25 mouse cellular contexts compared by ENCODE assay signal in genomic region chr4:127300503-127300902, GRCm38 (mm10). TPM values are rescaled to one million over a fixed set of nuclear protein-coding genes. Genes with fewer than 3 reads are reported as not detected.
A peak's percentile ranks its signal among the peaks of the same experiment; 100 is the strongest.
DNase-seq lines count a peak whose midpoint lies in the region; ATAC-seq and TF ChIP-seq lines count a peak whose summit lies in the region.
"Had no signal": no experiment of that assay in that cellular context is flagged by ENCODE, and none has a peak within 500 bp of the region (broad histone marks: within the 10 kb centered on the region; RNA-seq: fewer than 3 reads in every experiment).

No protein-coding gene starts in this region.

- no peaks in the 10 kb centered on the region for H3K79me2 ChIP-seq in myocyte (ENCODE audit: control insufficient read depth, insufficient read depth)

- no peak overlapping the region for H3K27ac ChIP-seq in limb, embryonic 14.5 days (replicated peaks; ENCODE audit: low read depth, low read length)
- no peak overlapping the region for H3K27ac ChIP-seq in limb, embryonic 10.5 days
- H3K27ac ChIP-seq: embryonic facial prominence, embryonic 12.5 days; embryonic facial prominence, embryonic 15.5 days; forebrain, embryonic 10.5 days; forebrain, embryonic 12.5 days had no signal

- DNase-seq in limb, embryonic 14.5 days (ENCODE audit: low spot score): peak; percentile 20
- no peak for DNase-seq in limb, embryonic 10.5 days (ENCODE audit: low spot score)
- peak; percentile 24 for DNase-seq in brain, adult 2 months (ENCODE audit: low read depth, low spot score)
- DNase-seq in layer of hippocampus, adult 11-12 months (ENCODE audit: low spot score): no peak
- DNase-seq: adrenal gland, adult 8-10 months; adrenal gland, postnatal 14 days; adrenal gland, postnatal 36 days; cerebellum, adult 11 months; cerebellum, adult 18-20 months; cerebellum, adult 8-10 months; cerebellum, adult 9-11 months; cerebellum, postnatal 14 days; cerebellum, postnatal 36 days; embryo, embryonic 11 days had no signal

- H3K9me3 ChIP-seq in limb, embryonic 14.5 days (ENCODE audit: control insufficient read depth, low read length): no peaks in the 10 kb centered on the region
- no peaks in the 10 kb centered on the region for H3K9me3 ChIP-seq in limb, embryonic 10.5 days (replicated peaks)
- H3K9me3 ChIP-seq: embryonic facial prominence, embryonic 12.5 days; embryonic facial prominence, embryonic 15.5 days; forebrain, embryonic 10.5 days; forebrain, embryonic 12.5 days had no signal

- H3K36me3 ChIP-seq in limb, embryonic 14.5 days (ENCODE audit: control insufficient read depth, insufficient read depth, low read length): no peaks in the 10 kb centered on the region
- H3K36me3 ChIP-seq in limb, embryonic 10.5 days: no peaks in the 10 kb centered on the region
- H3K36me3 ChIP-seq in myocyte (ENCODE audit: control insufficient read depth, insufficient read depth): no peaks in the 10 kb centered on the region
- H3K36me3 ChIP-seq: embryonic facial prominence, embryonic 12.5 days; embryonic facial prominence, embryonic 15.5 days; forebrain, embryonic 10.5 days; forebrain, embryonic 12.5 days had no signal

- WGBS in limb, embryonic 14.5 days: 62% methylated on average over 5 of the region's 5 CpGs
- 81% methylated on average over 5 of the region's 5 CpGs for whole genome bisulfite sequencing in limb, embryonic 10.5 days

- no peak overlapping the region for H3K4me2 ChIP-seq in limb, embryonic 14.5 days (replicated peaks; ENCODE audit: low read depth, low read length, severe bottlenecking)
- no peak overlapping the region for H3K4me2 ChIP-seq in myocyte (ENCODE audit: low read depth)
- H3K4me2 ChIP-seq: embryonic facial prominence, embryonic 12.5 days; embryonic facial prominence, embryonic 15.5 days; forebrain, embryonic 12.5 days had no signal

- H3ac ChIP-seq in myocyte (ENCODE audit: control insufficient read depth, insufficient read length): no peak overlapping the region

- no peaks in the 10 kb centered on the region for H3K4me1 ChIP-seq in limb, embryonic 14.5 days (ENCODE audit: control insufficient read depth, insufficient read depth, low read length)
- H3K4me1 ChIP-seq in limb, embryonic 10.5 days: no peaks in the 10 kb centered on the region
- H3K4me1 ChIP-seq: embryonic facial prominence, embryonic 12.5 days; embryonic facial prominence, embryonic 15.5 days; forebrain, embryonic 10.5 days; forebrain, embryonic 12.5 days had no signal

- TF ChIP-seq POLR2A in limb, embryonic 14.5 days (IDR thresholded peaks at IDR 0.05; ENCODE audit: borderline replicate concordance, extremely low read depth, insufficient read depth, insufficient read length): no peak
- no peak for TF ChIP-seq POLR2A in myocyte (IDR thresholded peaks at IDR 0.05; ENCODE audit: insufficient read length, low read depth)

- H3K4me3 ChIP-seq in limb, embryonic 14.5 days (replicated peaks; ENCODE audit: low read length): no peak overlapping the region
- H3K4me3 ChIP-seq in limb, embryonic 10.5 days: no peak overlapping the region
- H3K4me3 ChIP-seq in myocyte: no peak overlapping the region
- H3K4me3 ChIP-seq: embryonic facial prominence, embryonic 12.5 days; embryonic facial prominence, embryonic 15.5 days; erythroblast, embryonic 14.5 days; forebrain, embryonic 10.5 days; forebrain, embryonic 12.5 days had no signal

- 0 out of 2 replicates have a peak, but pooled peaks have one; percentile 37 for ATAC-seq in limb, embryonic 14.5 days (ENCODE audit: low FRiP score, low read depth)
- ATAC-seq: activated CD4-positive, CD25-positive, alpha-beta regulatory T cell, adult 4 months; forebrain, embryonic 14.5 days; forebrain, embryonic 16.5 days; Patski had no signal

- no peak overlapping the region for H3K9ac ChIP-seq in limb, embryonic 14.5 days (ENCODE audit: low read depth, low read length, severe bottlenecking)
- H3K9ac ChIP-seq: embryonic facial prominence, embryonic 12.5 days; embryonic facial prominence, embryonic 15.5 days; forebrain, embryonic 12.5 days had no signal

- no peaks in the 10 kb centered on the region for H3K27me3 ChIP-seq in limb, embryonic 14.5 days (ENCODE audit: control insufficient read depth, insufficient read depth, low read length)
- H3K27me3 ChIP-seq in limb, embryonic 10.5 days (ENCODE audit: low read depth, poor library complexity, severe bottlenecking): no peaks in the 10 kb centered on the region
- no peaks in the 10 kb centered on the region for H3K27me3 ChIP-seq in myocyte (ENCODE audit: control insufficient read depth, insufficient read depth, insufficient read length)
- H3K27me3 ChIP-seq: embryonic facial prominence, embryonic 12.5 days; embryonic facial prominence, embryonic 15.5 days; forebrain, embryonic 12.5 days; Patski had no signal

TF ChIP-seq in myocyte, 11 proteins besides CTCF, POLR2A, EP300 and RAD21:
- TF ChIP-seq TCF3 (IDR thresholded peaks at IDR 0.05; ENCODE audit: insufficient read length, low read depth): peak; percentile 4
- TF ChIP-seq REST (IDR thresholded peaks at IDR 0.05; ENCODE audit: insufficient read depth, insufficient read length): no peak
- no peak for TF ChIP-seq E2F4 (IDR thresholded peaks at IDR 0.05; ENCODE audit: insufficient read depth)
- no peak for TF ChIP-seq USF1 (IDR thresholded peaks at IDR 0.05; ENCODE audit: low read depth)
- no peak for TF ChIP-seq MAX (IDR thresholded peaks at IDR 0.05; ENCODE audit: low read depth)
- peak in 2 of 3 experiments; percentile 82 to 92 for TF ChIP-seq MYOD1 (IDR thresholded peaks at IDR 0.05; ENCODE audit: control insufficient read depth in 1 of 3, insufficient read length in 2 of 3, low read depth in 2 of 3)
- peak; percentile 27 for TF ChIP-seq TCF12 (IDR thresholded peaks at IDR 0.05; ENCODE audit: insufficient read depth, poor library complexity, severe bottlenecking)
- TF ChIP-seq CEBPB (IDR thresholded peaks at IDR 0.05; ENCODE audit: insufficient read depth, poor library complexity, severe bottlenecking): no peak
- no peak for TF ChIP-seq POLR2AphosphoS2 (IDR thresholded peaks at IDR 0.05; ENCODE audit: insufficient read length, low read depth)
- TF ChIP-seq SRF (IDR thresholded peaks at IDR 0.05; ENCODE audit: control insufficient read depth, insufficient read length, low read depth): no peak
- peak in 2 of 3 experiments; percentile 33 to 69 for TF ChIP-seq MYOG (IDR thresholded peaks at IDR 0.05; ENCODE audit: control insufficient read depth in 1 of 3, insufficient read depth in 1 of 3, insufficient read length in 2 of 3, low read depth in 2 of 3)

RNA-seq across cellular contexts. Expression of gene Gja4, which starts 13.3 kb away (rescaled TPM):
- polyA plus RNA-seq in limb, embryonic 14.5 days (2012; rRNA removed): 21.3 and 27.5 TPM in 2 replicates
- polyA plus RNA-seq in limb, embryonic 14.5 days (2014; fragmentation: Nextera tagmentation; extraction: Ambion mirVana): 17.7 and 19.0 TPM in 2 replicates
- 14.6 and 18.5 TPM in 2 replicates for polyA plus RNA-seq in limb, embryonic 10.5 days (2016; fragmentation: Nextera tagmentation; extraction: Ambion mirVana)
- 0.19 TPM for polyA plus RNA-seq in myocyte (2012; fragmentation: generic; extraction: Trizol)
- polyA plus RNA-seq: activated CD4-positive, CD25-positive, alpha-beta regulatory T cell, adult 4 months; erythroblast, embryonic 14.5 days had no signal

RNA-seq across cellular contexts. Expression of gene Gjb3, which starts 30.1 kb away (rescaled TPM):
- 5.1 and 5.3 TPM in 2 replicates for polyA plus RNA-seq in limb, embryonic 14.5 days (2012; rRNA removed)
- polyA plus RNA-seq in limb, embryonic 14.5 days (2014; fragmentation: Nextera tagmentation; extraction: Ambion mirVana): 6.4 and 10.0 TPM in 2 replicates
- polyA plus RNA-seq in limb, embryonic 10.5 days (2016; fragmentation: Nextera tagmentation; extraction: Ambion mirVana): 7.8 and 11.4 TPM in 2 replicates
- 0.61 TPM for polyA plus RNA-seq in myocyte (2012; fragmentation: generic; extraction: Trizol)
- polyA plus RNA-seq: activated CD4-positive, CD25-positive, alpha-beta regulatory T cell, adult 4 months; erythroblast, embryonic 14.5 days; forebrain, embryonic 14.5 days; forebrain, embryonic 16.5 days had no signal

RNA-seq across cellular contexts. Expression of gene Gjb4, which starts 53.4 kb away (rescaled TPM):
- polyA plus RNA-seq in limb, embryonic 14.5 days (2012; rRNA removed): 0.08 and 0.09 TPM in 2 replicates
- 0.14 and 0.25 TPM in 2 replicates for polyA plus RNA-seq in limb, embryonic 14.5 days (2014; fragmentation: Nextera tagmentation; extraction: Ambion mirVana)
- polyA plus RNA-seq in limb, embryonic 10.5 days (2016; fragmentation: Nextera tagmentation; extraction: Ambion mirVana): not detected in 2 replicates
- 3.0 TPM for polyA plus RNA-seq in myocyte (2012; fragmentation: generic; extraction: Trizol)
- polyA plus RNA-seq: activated CD4-positive, CD25-positive, alpha-beta regulatory T cell, adult 4 months; embryonic facial prominence, embryonic 12.5 days; erythroblast, embryonic 14.5 days; forebrain, embryonic 10.5 days; forebrain, embryonic 12.5 days; forebrain, embryonic 14.5 days; forebrain, embryonic 16.5 days; frontal cortex, adult 2 months had no signal

RNA-seq across cellular contexts. Expression of gene Smim12, which starts 56.9 kb away (rescaled TPM):
- polyA plus RNA-seq in limb, embryonic 14.5 days (2012; rRNA removed): 29.7 and 31.7 TPM in 2 replicates
- 50.7 and 53.3 TPM in 2 replicates for polyA plus RNA-seq in limb, embryonic 14.5 days (2014; fragmentation: Nextera tagmentation; extraction: Ambion mirVana)
- polyA plus RNA-seq in limb, embryonic 10.5 days (2016; fragmentation: Nextera tagmentation; extraction: Ambion mirVana): 82.6 and 84.9 TPM in 2 replicates
- 64.4 TPM for polyA plus RNA-seq in myocyte (2012; fragmentation: generic; extraction: Trizol)

RNA-seq across cellular contexts. Expression of gene Gjb5, which starts 57.5 kb away (rescaled TPM):
- polyA plus RNA-seq in limb, embryonic 14.5 days (2012; rRNA removed): 0.45 and 0.73 TPM in 2 replicates
- 0.41 and 0.64 TPM in 2 replicates for polyA plus RNA-seq in limb, embryonic 14.5 days (2014; fragmentation: Nextera tagmentation; extraction: Ambion mirVana)
- 1.6 and 1.7 TPM in 2 replicates for polyA plus RNA-seq in limb, embryonic 10.5 days (2016; fragmentation: Nextera tagmentation; extraction: Ambion mirVana)
- polyA plus RNA-seq in myocyte (2012; fragmentation: generic; extraction: Trizol): 0.17 TPM
- polyA plus RNA-seq: activated CD4-positive, CD25-positive, alpha-beta regulatory T cell, adult 4 months; erythroblast, embryonic 14.5 days; forebrain, embryonic 12.5 days had no signal

Comparison
In these comparisons a context has a peak if more than half of its experiments do, and no peak if none do; other contexts are left out.
1. DNase-seq: peak in limb, embryonic 14.5 days (single experiment) and brain, adult 2 months (single experiment); none in limb, embryonic 10.5 days (single experiment) and layer of hippocampus, adult 11-12 months (single experiment).
2. RNA of gene Gja4, which starts 13.3 kb away (polyA plus RNA-seq): 17.7 to 27.5 TPM in limb, embryonic 14.5 days and 14.6 to 18.5 TPM in limb, embryonic 10.5 days; 0.19 TPM in myocyte (single experiment); every median in the first group is over 10 times any median in the second.